Mouse (Mus musculus): ENCODE results near the gene Ipo5. TPM values are rescaled to one million over a fixed set of nuclear protein-coding genes. Genes with fewer than 3 reads are reported as not detected.

Gene Ipo5
- polyA plus RNA-seq, 1 experiment, result 89.4 TPM

DNA sequence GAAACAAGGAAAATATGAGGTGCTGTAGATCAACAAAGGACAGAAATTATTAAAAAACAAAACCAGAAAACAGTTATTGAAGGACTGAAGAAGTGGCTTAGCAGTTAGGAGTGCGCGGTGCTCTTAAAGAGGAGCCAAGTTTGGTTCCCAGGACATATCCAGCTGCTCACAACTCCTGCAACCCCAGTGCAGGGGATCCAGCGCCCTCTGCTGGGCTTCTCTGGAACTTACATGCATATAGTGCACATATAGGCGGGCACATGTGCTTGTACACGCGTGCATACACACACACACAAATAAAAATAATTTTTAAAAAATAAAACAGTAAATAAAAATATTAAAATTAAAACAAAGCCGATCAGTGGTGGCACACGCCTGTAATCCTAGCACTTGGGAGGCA, 59.6 kb downstream of the Ipo5 start:
- Histone ChIP-seq H3K79me2 (ENCODE audit: control insufficient read depth, insufficient read depth) (no peaks in the 10 kb centered on the region), H3K79me3 (ENCODE audit: low read depth) (no peaks in the 10 kb centered on the region), H3K27me3 (ENCODE audit: control insufficient read depth, insufficient read depth, insufficient read length) (peaks cover 9% of the 10 kb centered on the region), H3ac (ENCODE audit: control insufficient read depth, insufficient read length, low read depth) (no peak overlapping the region), H3K4me3 (ENCODE audit: insufficient read depth, poor library complexity, severe bottlenecking) (no peak overlapping the region), H3K36me3 (ENCODE audit: control insufficient read depth, insufficient read depth) (no peaks in the 10 kb centered on the region)
- TF ChIP-seq CTCF (IDR thresholded peaks at IDR 0.05; ENCODE audit: control insufficient read depth, insufficient read depth, insufficient read length) (peak; percentile 7), CEBPB (IDR thresholded peaks at IDR 0.05; ENCODE audit: low read depth) (no peak)

GRCm38 (mm10) chr14:120971313-120971712, 60.3 kb downstream of the Ipo5 start:
- no peak for TF ChIP-seq MAX (IDR thresholded peaks at IDR 0.05)
- TF ChIP-seq USF1 (IDR thresholded peaks at IDR 0.05; ENCODE audit: low read depth), result no peak
- TF ChIP-seq FOSL1 (IDR thresholded peaks at IDR 0.05; ENCODE audit: insufficient read depth, low read length, poor library complexity, severe bottlenecking), result no peak
- no peak for TF ChIP-seq MYOG (IDR thresholded peaks at IDR 0.05; ENCODE audit: control insufficient read depth, extremely low read depth, insufficient read length)
- TF ChIP-seq MYOD1 (IDR thresholded peaks at IDR 0.05; ENCODE audit: control insufficient read depth, insufficient read length, low read depth), result no peak
- no peak for TF ChIP-seq CEBPB (IDR thresholded peaks at IDR 0.05; ENCODE audit: low read depth)
- TF ChIP-seq CTCF (IDR thresholded peaks at IDR 0.05; ENCODE audit: control insufficient read depth, insufficient read depth, insufficient read length), result no peak
- no peak overlapping the region for H3ac ChIP-seq (ENCODE audit: control insufficient read depth, insufficient read length, low read depth)
- no peaks in the 10 kb centered on the region for H3K36me3 ChIP-seq (ENCODE audit: control insufficient read depth, insufficient read depth)
- H3K27me3 ChIP-seq (ENCODE audit: control insufficient read depth, insufficient read depth, insufficient read length), result peaks cover 9% of the 10 kb centered on the region
- H3K4me3 ChIP-seq (ENCODE audit: insufficient read depth, poor library complexity, severe bottlenecking), result no peak overlapping the region
- no peaks in the 10 kb centered on the region for H3K79me2 ChIP-seq (ENCODE audit: control insufficient read depth, insufficient read depth)
- no peaks in the 10 kb centered on the region for H3K79me3 ChIP-seq (ENCODE audit: low read depth)

- no peak overlapping the region for H3K4me3 ChIP-seq (ENCODE audit: insufficient read depth, poor library complexity, severe bottlenecking)
- no peaks in the 10 kb centered on the region for H3K79me3 ChIP-seq (ENCODE audit: low read depth)
- no peak for TF ChIP-seq CTCF (IDR thresholded peaks at IDR 0.05; ENCODE audit: control insufficient read depth, insufficient read depth, insufficient read length)
- no peak for TF ChIP-seq MYOD1 (IDR thresholded peaks at IDR 0.05; ENCODE audit: control insufficient read depth, insufficient read length, low read depth)
- no peak for TF ChIP-seq FOSL1 (IDR thresholded peaks at IDR 0.05; ENCODE audit: insufficient read depth, low read length, poor library complexity, severe bottlenecking)
- TF ChIP-seq USF1 (IDR thresholded peaks at IDR 0.05; ENCODE audit: low read depth), result no peak
- TF ChIP-seq MAX (IDR thresholded peaks at IDR 0.05), result no peak
- TF ChIP-seq MYOG (IDR thresholded peaks at IDR 0.05; ENCODE audit: control insufficient read depth, extremely low read depth, insufficient read length), result no peak
- no peak for TF ChIP-seq CEBPB (IDR thresholded peaks at IDR 0.05; ENCODE audit: low read depth)
- no peak overlapping the region for H3ac ChIP-seq (ENCODE audit: control insufficient read depth, insufficient read length, low read depth)
- no peaks in the 10 kb centered on the region for H3K36me3 ChIP-seq (ENCODE audit: control insufficient read depth, insufficient read depth)
- H3K27me3 ChIP-seq (ENCODE audit: control insufficient read depth, insufficient read depth, insufficient read length), result peaks cover 4% of the 10 kb centered on the region
- H3K79me2 ChIP-seq (ENCODE audit: control insufficient read depth, insufficient read depth), result no peaks in the 10 kb centered on the region
Measured at GRCm38 (mm10) chr14:120979559-120979958, 68.5 kb downstream of the Ipo5 start.

GRCm38 (mm10) chr14:120989126-120989525, 78.1 kb downstream of the Ipo5 start:
- Histone ChIP-seq H3K27me3 (ENCODE audit: control insufficient read depth, insufficient read depth, insufficient read length) (no peaks in the 10 kb centered on the region), H3K36me3 (ENCODE audit: control insufficient read depth, insufficient read depth) (no peaks in the 10 kb centered on the region), H3ac (ENCODE audit: control insufficient read depth, insufficient read length, low read depth) (no peak overlapping the region), H3K4me3 (ENCODE audit: insufficient read depth, poor library complexity, severe bottlenecking) (no peak overlapping the region), H3K79me3 (ENCODE audit: low read depth) (no peaks in the 10 kb centered on the region), H3K79me2 (ENCODE audit: control insufficient read depth, insufficient read depth) (no peaks in the 10 kb centered on the region)
- no peak for TF ChIP-seq MYOD1 (IDR thresholded peaks at IDR 0.05; ENCODE audit: control insufficient read depth, insufficient read length, low read depth)
- no peak for TF ChIP-seq CEBPB (IDR thresholded peaks at IDR 0.05; ENCODE audit: low read depth)
- no peak for TF ChIP-seq CTCF (IDR thresholded peaks at IDR 0.05; ENCODE audit: control insufficient read depth, insufficient read depth, insufficient read length)
- TF ChIP-seq MAX (IDR thresholded peaks at IDR 0.05), result no peak
- no peak for TF ChIP-seq MYOG (IDR thresholded peaks at IDR 0.05; ENCODE audit: control insufficient read depth, extremely low read depth, insufficient read length)
- TF ChIP-seq FOSL1 (IDR thresholded peaks at IDR 0.05; ENCODE audit: insufficient read depth, low read length, poor library complexity, severe bottlenecking), result no peak
- TF ChIP-seq USF1 (IDR thresholded peaks at IDR 0.05; ENCODE audit: low read depth), result no peak

Other genes starting within 250 kb of the Ipo5 start
- 42.6 TPM for gene Farp1, start 124.0 kb downstream of the Ipo5 start, polyA plus RNA-seq (2012; fragmentation: generic; extraction: Trizol)